Mouse (Mus musculus): ENCODE measurements at regions not wholly inside any gene's neighbourhood (a gene's known extent, or its start where the extent isn't known, plus 50 kb on each side); places are given as distances from the start of the nearest gene placed in this dataset.
A peak's percentile ranks its signal among the peaks of the same experiment; 100 is the strongest.
"Not testable (repeated sequence)": the region's sequence is repeated elsewhere in the genome, so short reads cannot be mapped to it uniquely, and the experiment has no call there.

DNA sequence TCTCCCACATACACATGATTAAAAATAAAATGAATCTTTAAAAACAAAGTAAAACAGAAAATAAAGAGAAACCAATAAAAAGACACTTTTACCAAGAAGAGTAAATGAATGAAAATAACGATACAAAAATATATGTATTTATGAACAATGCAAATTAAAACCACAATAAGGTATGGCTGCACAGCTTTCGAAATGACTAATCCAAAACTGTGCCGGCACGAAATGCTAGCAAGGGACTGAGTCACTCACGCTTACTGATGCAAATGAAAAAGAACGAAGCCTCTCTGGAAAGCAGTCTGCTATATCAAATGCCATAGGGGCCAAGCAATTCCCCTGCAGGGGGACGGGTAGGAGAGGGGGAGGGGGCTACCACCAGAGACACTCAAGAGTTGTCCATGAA is 704.0 kb downstream of the 4930447A16Rik start:
- H3K9ac ChIP-seq, result no peak overlapping the region
- H3K27me3 ChIP-seq, result no peaks in the 10 kb centered on the region
- H3K4me2 ChIP-seq, result no peak overlapping the region
- no peak overlapping the region for H3K4me3 ChIP-seq
- WGBS, result 82% methylated on average over 7 of the region's 7 CpGs
- H3K4me1 ChIP-seq (replicated peaks), result no peaks in the 10 kb centered on the region
- ATAC-seq (replicated peaks; ENCODE audit: insufficient number of reproducible peaks, insufficient read depth, low FRiP score, low read depth), result no peak
- no peak overlapping the region for H3K27ac ChIP-seq
- H3K9me3 ChIP-seq (replicated peaks), result no peaks in the 10 kb centered on the region
- no peaks in the 10 kb centered on the region for H3K36me3 ChIP-seq

DNA sequence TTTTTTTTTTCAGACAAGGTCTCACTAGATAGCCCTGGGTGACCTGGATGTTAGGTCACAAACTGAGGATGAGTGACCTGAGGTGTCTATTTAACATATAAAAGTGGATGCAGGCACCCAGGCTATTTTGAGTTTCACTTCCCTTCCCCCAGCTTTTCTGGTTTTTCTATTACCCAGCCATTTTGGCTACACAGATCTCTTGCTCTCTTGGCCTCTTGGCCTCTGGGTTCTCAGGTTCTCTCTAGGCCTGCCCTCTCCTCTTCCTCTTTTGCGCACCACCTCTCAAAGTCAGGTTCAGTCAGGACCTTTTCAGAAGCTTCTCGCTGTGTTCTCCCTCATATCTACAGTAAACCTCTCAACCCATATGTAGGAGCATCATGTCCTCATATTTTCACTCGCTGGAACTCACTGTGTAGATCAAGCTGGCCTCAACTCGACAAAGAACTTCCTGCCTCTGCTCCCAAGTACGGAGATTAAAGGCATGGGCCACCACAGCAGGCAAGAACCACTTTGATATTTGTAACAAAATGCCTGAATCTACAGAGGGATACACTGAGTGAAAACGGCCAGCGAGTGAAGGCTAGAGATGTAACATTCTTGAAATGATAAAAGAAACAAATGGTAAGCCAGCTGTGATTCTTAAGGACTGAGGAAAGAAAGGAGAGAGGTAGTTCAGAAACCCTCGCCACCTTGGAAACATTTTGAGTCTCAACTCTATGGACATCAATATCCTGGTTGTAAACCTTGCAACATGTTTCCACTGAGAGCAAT is 704.7 kb downstream of the 4930447A16Rik start:
- no peak for ATAC-seq (replicated peaks; ENCODE audit: insufficient number of reproducible peaks, insufficient read depth, low FRiP score, low read depth)
- H3K27me3 ChIP-seq, result no peaks in the 10 kb centered on the region
- H3K4me2 ChIP-seq, result no peak overlapping the region
- no peak overlapping the region for H3K27ac ChIP-seq
- 70% methylated on average over 8 of the region's 8 CpGs for WGBS
- no peak overlapping the region for H3K4me3 ChIP-seq
- no peak overlapping the region for H3K9ac ChIP-seq
- no peaks in the 10 kb centered on the region for H3K9me3 ChIP-seq (replicated peaks)
- no peaks in the 10 kb centered on the region for H3K4me1 ChIP-seq (replicated peaks)
- no peaks in the 10 kb centered on the region for H3K36me3 ChIP-seq

DNA sequence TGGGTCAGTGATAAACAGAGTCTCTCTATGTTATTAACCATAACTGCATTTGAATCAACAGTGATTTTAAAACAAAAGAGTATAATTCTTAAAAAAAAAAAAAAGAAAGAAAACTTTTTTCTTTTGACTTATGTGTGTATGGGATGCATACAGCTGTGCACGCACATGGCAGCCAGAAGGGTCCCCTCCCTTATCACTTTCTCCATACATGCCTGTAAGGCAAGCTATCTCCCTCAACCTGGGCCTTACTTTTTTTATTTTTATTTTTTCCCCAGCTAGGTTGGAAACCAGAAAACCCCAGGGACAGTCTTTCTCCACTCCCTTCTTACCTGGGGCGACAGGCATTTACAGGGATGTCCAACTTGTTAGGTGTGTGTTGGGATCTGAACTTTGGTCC is 705.3 kb downstream of the 4930447A16Rik start:
- H3K36me3 ChIP-seq, result no peaks in the 10 kb centered on the region
- no peak overlapping the region for H3K9ac ChIP-seq
- H3K4me2 ChIP-seq, result no peak overlapping the region
- H3K27me3 ChIP-seq, result no peaks in the 10 kb centered on the region
- H3K9me3 ChIP-seq (replicated peaks), result no peaks in the 10 kb centered on the region
- H3K4me1 ChIP-seq (replicated peaks), result no peaks in the 10 kb centered on the region
- H3K27ac ChIP-seq, result no peak overlapping the region
- no peak overlapping the region for H3K4me3 ChIP-seq
- no peak for ATAC-seq (replicated peaks; ENCODE audit: insufficient number of reproducible peaks, insufficient read depth, low FRiP score, low read depth)
- WGBS, result 75% methylated on average over 2 of the region's 2 CpGs

DNA sequence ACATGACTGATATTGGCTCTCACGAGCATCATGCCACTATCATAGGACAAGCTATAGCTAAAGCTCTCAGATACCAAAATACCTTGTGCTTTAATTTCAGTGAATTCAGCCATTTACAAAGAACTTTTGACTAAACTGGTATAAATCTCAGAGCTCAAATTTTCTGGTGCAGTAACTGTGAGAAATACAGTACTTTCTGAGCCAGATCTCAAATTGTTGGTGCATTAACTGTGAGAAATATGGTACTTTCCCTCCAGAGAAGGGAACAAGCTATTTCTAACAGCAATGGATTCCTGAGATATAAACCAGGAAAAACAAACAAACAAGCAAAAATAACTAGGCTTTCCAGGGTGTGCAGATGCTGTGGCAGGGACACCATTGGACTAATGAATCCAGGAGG is 714.3 kb downstream of the 4930447A16Rik start:
- 87% methylated on average over 1 of the region's 1 CpGs for WGBS
- H3K4me3 ChIP-seq, result no peak overlapping the region
- H3K4me1 ChIP-seq (replicated peaks), result no peaks in the 10 kb centered on the region
- no peak overlapping the region for H3K27ac ChIP-seq
- no peaks in the 10 kb centered on the region for H3K9me3 ChIP-seq (replicated peaks)
- H3K9ac ChIP-seq, result no peak overlapping the region
- no peaks in the 10 kb centered on the region for H3K36me3 ChIP-seq
- no peaks in the 10 kb centered on the region for H3K27me3 ChIP-seq
- no peak for ATAC-seq (replicated peaks; ENCODE audit: insufficient number of reproducible peaks, insufficient read depth, low FRiP score, low read depth)
- H3K4me2 ChIP-seq, result no peak overlapping the region

DNA sequence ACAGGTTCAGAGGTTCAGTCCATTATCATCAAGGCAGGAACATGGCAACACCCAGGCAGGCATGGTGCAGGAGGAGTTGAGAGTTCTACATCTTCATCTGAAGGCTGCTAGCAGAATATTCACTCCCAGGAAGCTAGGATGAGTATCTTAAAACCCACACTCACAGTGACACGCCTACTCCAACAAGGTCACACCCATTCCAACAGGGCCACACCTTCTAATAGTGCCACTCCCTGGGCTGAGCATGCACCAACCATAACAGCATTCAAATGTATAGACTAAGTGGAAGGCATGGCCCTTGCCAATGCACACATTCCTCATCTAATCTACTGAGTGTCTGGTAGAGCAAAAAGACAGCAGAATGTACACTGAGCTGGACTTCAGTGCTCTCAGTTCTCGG is 718.1 kb downstream of the 4930447A16Rik start:
- Histone ChIP-seq H3K9me3 (replicated peaks) (no peaks in the 10 kb centered on the region), H3K4me2 (no peak overlapping the region), H3K27ac (no peak overlapping the region), H3K4me1 (replicated peaks) (no peaks in the 10 kb centered on the region), H3K9ac (no peak overlapping the region), H3K4me3 (no peak overlapping the region), H3K27me3 (no peaks in the 10 kb centered on the region), H3K36me3 (no peaks in the 10 kb centered on the region)
- ATAC-seq (replicated peaks; ENCODE audit: insufficient number of reproducible peaks, insufficient read depth, low FRiP score, low read depth), result no peak
- WGBS, result 76% methylated on average over 2 of the region's 2 CpGs

DNA sequence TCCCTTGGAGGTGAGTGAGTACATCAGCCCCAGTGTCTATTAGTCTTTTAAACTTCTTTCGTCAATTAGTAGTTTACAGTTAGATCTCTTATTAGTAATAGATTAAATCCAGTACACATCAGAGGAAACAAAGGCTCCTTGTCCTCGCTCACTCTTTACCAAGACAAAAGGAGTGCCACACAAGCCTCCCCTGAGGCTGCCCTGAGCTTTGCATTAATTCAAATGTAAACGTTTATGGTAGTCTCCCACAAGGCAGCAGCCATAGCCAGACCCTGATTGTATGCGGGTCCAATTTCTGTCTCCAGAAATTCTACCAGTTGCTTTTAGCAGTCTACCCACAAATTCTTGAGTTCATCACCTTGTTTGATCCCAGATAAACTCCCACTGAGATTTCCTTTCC is 726.3 kb downstream of the 4930447A16Rik start:
- H3K36me3 ChIP-seq, result no peaks in the 10 kb centered on the region
- H3K4me3 ChIP-seq, result no peak overlapping the region
- H3K4me2 ChIP-seq, result no peak overlapping the region
- no peaks in the 10 kb centered on the region for H3K4me1 ChIP-seq (replicated peaks)
- 70% methylated on average over 4 of the region's 4 CpGs for WGBS
- no peak for ATAC-seq (replicated peaks; ENCODE audit: insufficient number of reproducible peaks, insufficient read depth, low FRiP score, low read depth)
- 0 out of 2 replicates have a peak, but pooled peaks cover 6% of the 10 kb centered on the region for H3K27me3 ChIP-seq
- no peaks in the 10 kb centered on the region for H3K9me3 ChIP-seq (replicated peaks)
- no peak overlapping the region for H3K27ac ChIP-seq
- H3K9ac ChIP-seq, result no peak overlapping the region

DNA sequence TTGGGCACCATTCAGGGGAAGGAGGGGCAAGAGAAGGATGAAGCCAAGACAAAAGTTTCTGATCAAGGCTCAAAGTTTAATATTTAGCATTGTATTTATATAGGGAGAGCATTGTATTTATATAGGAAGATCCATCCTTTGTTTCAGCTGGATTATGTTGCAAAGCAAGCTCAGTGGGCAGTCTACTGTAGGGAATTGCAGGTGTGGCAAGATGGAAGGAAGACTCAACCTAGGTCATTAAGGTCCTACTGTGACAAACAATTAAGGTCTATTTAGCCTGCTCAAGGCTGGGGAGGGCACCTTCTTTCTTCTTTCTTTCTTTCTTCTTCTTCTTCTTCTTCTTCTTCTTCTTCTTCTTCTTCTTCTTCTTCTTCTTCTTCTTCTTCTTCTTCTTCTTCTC is 728.5 kb downstream of the 4930447A16Rik start:
- not testable (repeated sequence) for H3K9me3 ChIP-seq (replicated peaks); H3K27ac ChIP-seq; ATAC-seq (replicated peaks; ENCODE audit: insufficient number of reproducible peaks, insufficient read depth, low FRiP score, low read depth); H3K36me3 ChIP-seq; H3K4me2 ChIP-seq; H3K4me3 ChIP-seq; H3K9ac ChIP-seq; H3K4me1 ChIP-seq (replicated peaks)
- peaks cover 22% of the 10 kb centered on the region; the same call in 1 of the 2 replicates for H3K27me3 ChIP-seq

DNA sequence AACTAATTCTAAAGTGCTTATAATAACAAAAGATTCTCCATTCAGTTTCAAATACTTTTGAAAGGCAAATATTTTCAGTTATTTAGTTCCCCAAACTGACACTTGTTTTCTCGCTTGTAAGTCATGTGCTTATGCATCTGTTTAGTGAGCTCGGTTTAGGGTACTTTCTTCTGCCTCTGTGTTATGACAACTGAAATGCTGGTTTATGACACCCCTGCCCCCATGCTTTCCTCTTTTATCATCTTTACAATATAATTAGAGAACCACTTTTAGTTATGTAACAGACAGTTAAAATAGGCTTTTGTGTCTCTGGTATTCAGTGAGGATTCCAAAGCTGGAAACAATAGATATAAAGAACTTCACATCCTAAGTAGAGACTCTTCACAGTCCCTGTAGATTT is 733.8 kb downstream of the 4930447A16Rik start:
- no peak overlapping the region for H3K27ac ChIP-seq
- no peak overlapping the region for H3K4me2 ChIP-seq
- peaks cover 60% of the 10 kb centered on the region for H3K27me3 ChIP-seq
- H3K4me3 ChIP-seq, result no peak overlapping the region
- H3K9me3 ChIP-seq (replicated peaks), result no peaks in the 10 kb centered on the region
- ATAC-seq (replicated peaks; ENCODE audit: insufficient number of reproducible peaks, insufficient read depth, low FRiP score, low read depth), result no peak
- no peaks in the 10 kb centered on the region for H3K36me3 ChIP-seq
- no peak overlapping the region for H3K9ac ChIP-seq
- WGBS, result 80% methylated on average over 2 of the region's 2 CpGs
- no peaks in the 10 kb centered on the region for H3K4me1 ChIP-seq (replicated peaks)

DNA sequence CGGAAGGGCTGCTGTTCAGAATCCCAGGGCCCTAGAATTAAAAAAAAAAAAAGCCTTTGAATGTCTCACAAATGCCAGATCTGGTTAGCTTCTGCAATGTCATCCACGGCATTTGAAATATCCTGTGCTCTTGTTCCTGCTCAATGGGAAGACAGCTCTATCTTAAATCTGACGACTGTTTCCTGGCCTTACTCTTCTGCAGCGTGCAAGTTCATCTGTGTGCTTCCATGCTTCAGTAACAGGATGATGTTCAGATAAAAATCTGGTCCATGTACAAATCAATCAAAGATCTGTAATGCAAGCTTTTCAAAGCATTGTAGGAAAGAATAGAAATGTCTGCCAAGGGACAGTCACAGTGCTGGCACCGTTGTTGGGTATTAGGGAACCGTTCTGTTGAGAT is 738.4 kb downstream of the 4930447A16Rik start:
- Histone ChIP-seq H3K4me3 (no peak overlapping the region), H3K4me2 (no peak overlapping the region), H3K4me1 (replicated peaks) (peaks cover 28% of the 10 kb centered on the region), H3K27me3 (peaks cover 44% of the 10 kb centered on the region), H3K27ac (no peak overlapping the region), H3K9ac (no peak overlapping the region), H3K9me3 (replicated peaks) (no peaks in the 10 kb centered on the region), H3K36me3 (no peaks in the 10 kb centered on the region)
- 48% methylated on average over 6 of the region's 6 CpGs for WGBS
- ATAC-seq (replicated peaks; ENCODE audit: insufficient number of reproducible peaks, insufficient read depth, low FRiP score, low read depth), result no peak

DNA sequence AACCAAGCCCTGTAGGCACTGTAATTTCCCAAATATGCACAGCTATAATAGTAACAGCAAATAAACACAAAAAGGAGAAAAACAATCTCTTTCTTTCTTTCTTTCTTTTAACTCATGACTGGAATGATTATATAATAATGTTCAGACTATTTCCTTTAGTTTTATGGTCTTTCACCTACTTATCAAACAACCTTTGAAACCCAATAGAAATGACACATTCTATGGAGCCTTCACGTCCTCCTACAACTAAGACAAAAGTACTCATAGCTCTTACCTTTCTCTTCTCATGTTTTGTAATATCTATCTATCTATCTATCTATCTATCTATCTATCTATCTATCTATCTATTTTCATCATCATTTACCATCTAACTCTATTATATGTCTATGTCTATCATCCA is 739.5 kb downstream of the 4930447A16Rik start:
- WGBS, result 88% methylated on average over 1 of the region's 1 CpGs
- Histone ChIP-seq H3K27ac (no peak overlapping the region), H3K4me1 (replicated peaks) (peaks cover 37% of the 10 kb centered on the region)

DNA sequence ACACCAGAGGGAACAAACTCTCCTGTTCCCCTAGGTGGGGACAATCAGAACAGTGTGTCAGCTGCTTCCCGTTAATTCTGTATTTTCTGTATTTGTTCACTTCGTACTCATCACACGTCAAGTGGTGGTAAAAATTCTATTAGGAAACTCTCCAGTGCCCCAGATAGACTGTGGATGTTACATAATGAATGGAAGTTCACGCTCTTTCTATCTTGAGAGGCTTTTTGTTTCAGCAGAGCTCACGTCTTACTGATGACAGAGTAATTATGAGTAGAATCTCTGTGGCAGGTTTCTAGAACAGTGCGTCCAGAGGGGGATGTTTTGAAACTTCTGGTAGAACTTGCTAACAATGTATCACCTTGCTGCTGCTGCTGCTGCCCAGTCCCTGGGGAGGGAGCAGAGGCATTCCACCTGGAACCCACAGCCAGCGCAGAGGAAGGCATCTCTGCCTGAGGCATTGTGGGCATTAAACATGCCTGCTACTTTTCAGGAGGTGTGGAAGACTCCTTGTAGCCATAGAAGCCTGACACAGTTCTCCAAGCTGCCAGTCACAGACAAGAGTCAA is 740.6 kb downstream of the 4930447A16Rik start:
- Histone ChIP-seq H3K9ac (no peak overlapping the region), H3K27me3 (peaks cover 32% of the 10 kb centered on the region), H3K4me3 (no peak overlapping the region), H3K9me3 (replicated peaks) (no peaks in the 10 kb centered on the region), H3K4me1 (replicated peaks) (peaks cover 44% of the 10 kb centered on the region), H3K36me3 (no peaks in the 10 kb centered on the region), H3K27ac (no peak overlapping the region), H3K4me2 (0 out of 2 replicates have a peak overlapping the region, but pooled peaks have one; percentile 8)
- 0 out of 2 replicates have a peak, but pooled peaks have one; percentile 19 for ATAC-seq (replicated peaks; ENCODE audit: insufficient number of reproducible peaks, insufficient read depth, low FRiP score, low read depth)
- WGBS, result 36% methylated on average over 7 of the region's 7 CpGs

More for the DNA sequence above, 739.5 kb downstream of the 4930447A16Rik start:
- H3K36me3 ChIP-seq, result no peaks in the 10 kb centered on the region
- no peak for ATAC-seq (replicated peaks; ENCODE audit: insufficient number of reproducible peaks, insufficient read depth, low FRiP score, low read depth)
- peaks cover 39% of the 10 kb centered on the region for H3K27me3 ChIP-seq
- H3K4me2 ChIP-seq, result no peak overlapping the region
- H3K9ac ChIP-seq, result no peak overlapping the region
- H3K9me3 ChIP-seq (replicated peaks), result no peaks in the 10 kb centered on the region
- no peak overlapping the region for H3K4me3 ChIP-seq

DNA sequence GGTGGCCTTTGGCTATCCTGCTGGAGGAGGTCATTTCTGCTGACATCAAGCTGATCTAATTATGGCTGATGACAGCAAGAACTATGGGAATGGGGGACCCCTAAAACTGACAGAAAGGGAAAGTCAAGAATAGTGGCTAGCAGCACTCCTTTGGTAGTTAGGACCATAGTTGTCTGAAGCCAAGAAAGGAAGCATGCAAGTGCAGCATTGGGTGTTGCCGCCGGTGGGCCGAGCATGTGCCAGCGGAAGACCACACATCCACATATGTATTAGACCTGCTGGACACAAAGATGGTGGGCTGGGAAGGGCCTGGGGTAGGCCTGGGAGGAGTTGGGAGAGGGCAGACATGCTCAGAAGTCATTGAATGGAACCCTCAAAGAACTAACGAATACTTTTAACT is 741.1 kb downstream of the 4930447A16Rik start:
- no peak overlapping the region for H3K27ac ChIP-seq
- 95% methylated on average over 5 of the region's 5 CpGs for WGBS
- H3K27me3 ChIP-seq, result peaks cover 27% of the 10 kb centered on the region
- no peak overlapping the region for H3K9ac ChIP-seq
- ATAC-seq (replicated peaks; ENCODE audit: insufficient number of reproducible peaks, insufficient read depth, low FRiP score, low read depth), result no peak
- no peaks in the 10 kb centered on the region for H3K9me3 ChIP-seq (replicated peaks)
- H3K4me3 ChIP-seq, result no peak overlapping the region
- H3K4me1 ChIP-seq (replicated peaks), result peaks cover 44% of the 10 kb centered on the region
- no peak overlapping the region for H3K4me2 ChIP-seq
- H3K36me3 ChIP-seq, result no peaks in the 10 kb centered on the region
